Mouse (Mus musculus) CH12.LX (cell line): ENCODE results near the gene Cfap298. TPM values are rescaled to one million over a fixed set of nuclear protein-coding genes. Genes with fewer than 3 reads are reported as not detected.

Experiments used
- DNase-seq: peaks from one replicate; pipeline ENCODE4 v3.0.0-alpha.2; 2013; ENCODE audit errors: extremely low read depth
- H3K27ac ChIP-seq: 2 replicates; pipeline ENCODE4 v1.5.1; 2012; ENCODE audit warnings: low read depth, mild to moderate bottlenecking, control low read depth, moderate library complexity; ENCODE audit not compliant: insufficient read depth
- H3K27me3 ChIP-seq: replicated peaks from 2 replicates; pipeline ENCODE3; 2012; ENCODE audit warnings: inconsistent platforms
- H3K36me3 ChIP-seq, 2 experiments: replicated peaks in 1 of 2; 2 replicates each; pipeline versions ENCODE3 to v1.6.1; 2012; ENCODE audit warnings: inconsistent platforms in 1 of 2, low read length in 1 of 2, mild to moderate bottlenecking in 1 of 2, mixed read lengths in 1 of 2, moderate library complexity in 1 of 2; ENCODE audit not compliant: control insufficient read depth in 1 of 2, insufficient read depth in 1 of 2
- H3K4me1 ChIP-seq, 2 experiments: 2 replicates each; pipeline ENCODE4 v1.6.1; 2012; ENCODE audit warnings: inconsistent platforms in 1 of 2, moderate library complexity in 1 of 2; ENCODE audit not compliant: insufficient read depth in 2 of 2, control insufficient read depth in 1 of 2
- H3K4me2 ChIP-seq: 2 replicates; pipeline ENCODE4 v1.6.1; 2012; ENCODE audit warnings: low read depth, mild to moderate bottlenecking, control low read depth; ENCODE audit not compliant: poor library complexity, insufficient read depth, severe bottlenecking
- H3K4me3 ChIP-seq, 3 experiments: fragments of 150-350 bp in 1 of 3; sonication (generic) in 1 of 3; replicated peaks in 1 of 3; 2 replicates each; pipeline versions ENCODE3 to v1.5.1; 2011 to 2012; ENCODE audit warnings: low read depth in 2 of 3, low read length in 2 of 3, mild to moderate bottlenecking in 2 of 3, moderate library complexity in 2 of 3, control low read depth in 1 of 3, improper control_type of control experiment in 1 of 3, inconsistent platforms in 1 of 3, mixed read lengths in 1 of 3; ENCODE audit not compliant: poor library complexity in 1 of 3
- H3K79me2 ChIP-seq: replicated peaks from 2 replicates; pipeline ENCODE4 v1.6.1; 2012; ENCODE audit warnings: mild to moderate bottlenecking, moderate library complexity; ENCODE audit not compliant: control insufficient read depth, poor library complexity, insufficient read depth, severe bottlenecking; ENCODE audit errors: extremely low read depth
- H3K9ac ChIP-seq: 2 replicates; pipeline ENCODE4 v1.6.1; 2012; ENCODE audit warnings: low read depth, mild to moderate bottlenecking, control low read depth, moderate library complexity; ENCODE audit not compliant: insufficient read depth
- H3K9me3 ChIP-seq: replicated peaks from 2 replicates; pipeline ENCODE3; 2012; ENCODE audit warnings: low read length, inconsistent platforms, mixed read lengths
- BHLHE40 ChIP-seq: IDR thresholded peaks from 2 replicates; pipeline ENCODE4 v1.6.1; 2011; ENCODE audit warnings: mild to moderate bottlenecking, low read depth, low read length, improper control_type of control experiment
- ETS1 ChIP-seq: conservative IDR thresholded peaks from 2 replicates; pipeline ENCODE4 v1.6.1; 2012; ENCODE audit warnings: low read depth, mild to moderate bottlenecking, inconsistent platforms, low read length, improper control_type of control experiment, moderate library complexity
- MAX ChIP-seq: IDR thresholded peaks from 2 replicates; pipeline ENCODE4 v1.6.1; 2011; ENCODE audit warnings: low read length, improper control_type of control experiment
- MYC ChIP-seq: IDR thresholded peaks from 2 replicates; pipeline ENCODE4 v1.6.1; 2011; ENCODE audit warnings: low read depth, mild to moderate bottlenecking, improper control_type of control experiment, low read length
- NELFE ChIP-seq: IDR thresholded peaks from 2 replicates; pipeline ENCODE4 v1.6.1; 2011; ENCODE audit warnings: low read depth, low read length, improper control_type of control experiment
- NRF1 ChIP-seq: IDR thresholded peaks from 2 replicates; pipeline ENCODE4 v1.6.1; 2014; ENCODE audit warnings: low read depth, mild to moderate bottlenecking, inconsistent platforms, low read length, improper control_type of control experiment, moderate library complexity
- RCOR1 ChIP-seq: conservative IDR thresholded peaks from 2 replicates; pipeline ENCODE4 v1.6.1; 2012; ENCODE audit warnings: low read depth, mild to moderate bottlenecking, inconsistent platforms, low read length, improper control_type of control experiment
- TBP ChIP-seq: conservative IDR thresholded peaks from 2 replicates; pipeline ENCODE4 v1.6.1; 2011; ENCODE audit warnings: low read depth, low read length, improper control_type of control experiment
- TCF12 ChIP-seq: IDR thresholded peaks from 2 replicates; pipeline ENCODE4 v1.6.1; 2014; ENCODE audit warnings: low read depth, mild to moderate bottlenecking, inconsistent platforms, low read length, improper control_type of control experiment
- ZNF384 ChIP-seq: IDR thresholded peaks from 2 replicates; pipeline ENCODE4 v1.6.1; 2012; ENCODE audit warnings: low read depth, low read length, improper control_type of control experiment, inconsistent platforms
- dilution Hi-C: fragments of 300-500 bp; cut with MboI; formaldehyde crosslinking; loops from 2 replicates; pipeline ENCODE4 v1.14.3; 2020; ENCODE audit warnings: low sequenced_read_pairs; ENCODE audit not compliant: extremely low pct_unique_long_range_greater_than_20kb, extremely low pct_ligation_motif_present
- in situ Hi-C: fragments of 300-500 bp; cut with MboI; formaldehyde crosslinking; loops from 3 replicates; pipeline ENCODE4 v1.14.3; 2019; ENCODE audit warnings: low sequenced_read_pairs, low pct_ligation_motif_present, low pct_unique_long_range_greater_than_20kb, mixed read lengths
- polyA plus RNA-seq: library from polyadenylated mRNA; unstranded; fragments of >175 nt; gene quantifications from 2 replicates; pipeline ENCODE4 v1.2.1, GENCODE M21; 2012; ENCODE audit warnings: low read depth; ENCODE audit not compliant: insufficient read length
- total RNA-seq, 2 experiments: library from RNA; depleted of rRNA; stranded (reverse); fragments of 300-350 nt in 1 of 2; fragments of >200 nt in 1 of 2; gene quantifications; 2 replicates each; pipeline ENCODE4 v1.2.3; 2012 to 2014

The Cfap298 gene
- total and polyA plus RNA-seq, 3 experiments, result 41.8 to 127 (median 67.0) TPM

- no peak overlapping the region for H3K27ac ChIP-seq
- TF ChIP-seq TBP (no peak), NELFE (0 out of 2 replicates have a peak, but pooled peaks have one; percentile 15)
- peaks cover 4 to 12% of the 10 kb centered on the region in 2 experiments for H3K4me1 ChIP-seq
- peak; percentile 36 for DNase-seq
- in situ Hi-C loops, result no loop called here
- no peaks in the 10 kb centered on the region for H3K79me2 ChIP-seq
- dilution Hi-C loops, result no loop called here
- no peak overlapping the region for H3K4me3 ChIP-seq
- H3K9ac ChIP-seq, result no peak overlapping the region
- H3K9me3 ChIP-seq, result peaks cover 16% of the 10 kb centered on the region
- no peaks in the 10 kb centered on the region for H3K36me3 ChIP-seq
- peak overlapping the region; percentile 52 for H3K4me2 ChIP-seq
- H3K27me3 ChIP-seq, result peaks cover 64% of the 10 kb centered on the region
Observed at GRCm38 (mm10) chr16:90892081-90892480, 42.8 kb downstream of the Cfap298 start.

GRCm38 (mm10) chr16:90891601-90892000 is 43.3 kb downstream of the Cfap298 start:
- Histone ChIP-seq H3K4me3 (no peak overlapping the region), H3K4me2 (peak overlapping the region; percentile 52), H3K9me3 (peaks cover 21% of the 10 kb centered on the region), H3K27ac (no peak overlapping the region), H3K9ac (no peak overlapping the region), H3K79me2 (no peaks in the 10 kb centered on the region), H3K27me3 (peaks cover 62% of the 10 kb centered on the region), H3K36me3 (no peaks in the 10 kb centered on the region), H3K4me1 (peaks cover 4 to 12% of the 10 kb centered on the region in 2 experiments)
- TF ChIP-seq TCF12 (no peak), RCOR1 (no peak), MAX (peak; percentile 82), BHLHE40 (peak; percentile 86), ZNF384 (no peak), MYC (0 out of 2 replicates have a peak, but pooled peaks have one; percentile 68), ETS1 (peak; percentile 77)
- dilution Hi-C loops, result no loop called here
- peak; percentile 66 for DNase-seq
- in situ Hi-C loops, result no loop called here

GRCm38 (mm10) chr16:90890683-90891082 is 44.2 kb downstream of the Cfap298 start:
- Histone ChIP-seq H3K36me3 (no peaks in the 10 kb centered on the region), H3K79me2 (no peaks in the 10 kb centered on the region), H3K9me3 (peaks cover 30% of the 10 kb centered on the region), H3K4me3 (no peak overlapping the region), H3K9ac (no peak overlapping the region), H3K27me3 (peaks cover 61% of the 10 kb centered on the region), H3K27ac (no peak overlapping the region), H3K4me2 (no peak overlapping the region; the same call in 1 of the 2 replicates), H3K4me1 (peaks cover 4 to 12% of the 10 kb centered on the region in 2 experiments)
- in situ Hi-C loops (no loop called here), dilution Hi-C loops (no loop called here)
- DNase-seq, result no peak
- TF ChIP-seq MYC (no peak), NRF1 (peak; percentile 40)
